Mouse (Mus musculus) lung, adult 2 months (tissue): Measurements from ENCODE around the gene E030030I06Rik. TPM values are rescaled to one million over a fixed set of nuclear protein-coding genes. Genes with fewer than 3 reads are reported as not detected.
"Not testable (repeated sequence)": the region's sequence is repeated elsewhere in the genome, so short reads cannot be mapped to it uniquely, and the experiment has no call there.

Experiments
- DNase-seq: peaks from one replicate; pipeline ENCODE4 v3.0.0; 2022
- H3K4me1 ChIP-seq: fragments of 200-500 bp; 2 replicates; pipeline ENCODE4 v1.6.1; 2011; ENCODE audit warnings: low read length; ENCODE audit not compliant: control insufficient read depth, insufficient read depth
- H3K4me3 ChIP-seq: fragments of 200-500 bp; replicated peaks from 2 replicates; pipeline ENCODE3; 2011; ENCODE audit warnings: low read depth, mild to moderate bottlenecking, control low read depth, low read length; ENCODE audit errors: extremely low read depth
- CTCF ChIP-seq: fragments of 200-500 bp; IDR thresholded peaks from 2 replicates; pipeline ENCODE4 v1.5.1; 2011; ENCODE audit warnings: mild to moderate bottlenecking, low read length, control low read depth; ENCODE audit not compliant: insufficient read depth
- POLR2A ChIP-seq: fragments of 200-500 bp; IDR thresholded peaks from 2 replicates; pipeline ENCODE4 v1.6.1; 2011; ENCODE audit warnings: low read depth, mild to moderate bottlenecking, control low read depth, low read length, borderline replicate concordance; ENCODE audit errors: extremely low read depth
- WGBS: fragments of 180-500 bp; shearing (Covaris S2); methylation state at CpG from one replicate; pipeline ENCODE4 v1.1.7; 2018; 5-methylcytosine and 5-hydroxymethylcytosine counted together
- polyA plus RNA-seq: library from polyadenylated mRNA; depleted of rRNA; stranded (reverse); fragments of >200 nt; gene quantifications from 2 replicates; pipeline ENCODE4 v1.2.3, GENCODE M21; 2012; rRNA removed

E030030I06Rik gene
- polyA plus RNA-seq, 1 experiment, result 4.2 TPM

DNA sequence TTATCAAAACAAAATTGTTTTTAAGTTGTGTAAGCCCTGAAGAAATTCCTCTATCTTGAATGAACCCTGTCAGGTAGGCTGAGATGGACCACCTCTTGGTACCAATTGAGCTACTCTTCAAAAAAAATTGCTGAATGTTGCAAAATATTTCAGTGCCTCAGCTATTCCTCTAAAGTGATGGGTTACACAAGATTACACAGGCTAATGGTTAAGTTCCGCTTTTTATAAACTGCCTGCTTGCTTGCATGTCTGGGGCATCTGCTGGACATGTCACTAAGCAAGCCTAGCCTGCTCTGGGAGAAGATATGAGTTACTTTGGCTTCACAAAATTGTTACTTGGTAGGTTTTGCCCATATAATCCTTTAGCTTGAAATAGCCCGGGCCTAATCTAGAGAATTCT, 78.9 kb downstream of the E030030I06Rik start:
- TF ChIP-seq POLR2A, result no peak
- TF ChIP-seq CTCF, result no peak
- Histone ChIP-seq H3K4me1 (no peaks in the 10 kb centered on the region), H3K4me3 (no peak overlapping the region)
- no peak for DNase-seq
- WGBS, result 77% methylated on average over 2 of the region's 2 CpGs

GRCm38 (mm10) chr10:22067979-22068378, 81.1 kb downstream of the E030030I06Rik start, which contains the start of gene 4930444G20Rik:
Gene 4930444G20Rik (minus strand): TSS chr10:22068079.
- 92% methylated on average over 7 of the region's 7 CpGs for WGBS
- not testable (repeated sequence) for H3K4me3 ChIP-seq

More at GRCm38 (mm10) chr10:22067979-22068378, 81.1 kb downstream of the E030030I06Rik start, which contains the start of gene 4930444G20Rik:
- DNase-seq, H3K4me1 ChIP-seq: not testable (repeated sequence)

Other genes with a start within 250 kb of the E030030I06Rik start
- gene 4930444G20Rik, start 81.2 kb downstream of the E030030I06Rik start, polyA plus RNA-seq, result not detected in 2 replicates
- 0.98 and 1.0 TPM in 2 replicates for gene Raet1e, start 9.3 kb upstream of the E030030I06Rik start, polyA plus RNA-seq
- gene H60b, start 9.3 kb upstream of the E030030I06Rik start, polyA plus RNA-seq, result not detected in 2 replicates
- not detected in 2 replicates for gene Raet1d, start 211.3 kb upstream of the E030030I06Rik start, polyA plus RNA-seq